Mouse (Mus musculus) CH12.LX (cell line): ENCODE results near the gene Clcn7. TPM values are rescaled to one million over a fixed set of nuclear protein-coding genes. Genes with fewer than 3 reads are reported as not detected.
A peak's percentile ranks its signal among the peaks of the same experiment; 100 is the strongest.

ENCODE experiments used
- DNase-seq: peaks from one replicate; pipeline ENCODE4 v3.0.0-alpha.2; 2013; ENCODE audit errors: extremely low read depth
- H3K27ac ChIP-seq: 2 replicates; pipeline ENCODE4 v1.5.1; 2012; ENCODE audit warnings: low read depth, mild to moderate bottlenecking, control low read depth, moderate library complexity; ENCODE audit not compliant: insufficient read depth
- H3K27me3 ChIP-seq: replicated peaks from 2 replicates; pipeline ENCODE3; 2012; ENCODE audit warnings: inconsistent platforms
- H3K36me3 ChIP-seq, 2 experiments: replicated peaks in 1 of 2; 2 replicates each; pipeline versions ENCODE3 to v1.6.1; 2012; ENCODE audit warnings: inconsistent platforms in 1 of 2, low read length in 1 of 2, mild to moderate bottlenecking in 1 of 2, mixed read lengths in 1 of 2, moderate library complexity in 1 of 2; ENCODE audit not compliant: control insufficient read depth in 1 of 2, insufficient read depth in 1 of 2
- H3K4me1 ChIP-seq, 2 experiments: 2 replicates each; pipeline ENCODE4 v1.6.1; 2012; ENCODE audit warnings: inconsistent platforms in 1 of 2, moderate library complexity in 1 of 2; ENCODE audit not compliant: insufficient read depth in 2 of 2, control insufficient read depth in 1 of 2
- H3K4me2 ChIP-seq: 2 replicates; pipeline ENCODE4 v1.6.1; 2012; ENCODE audit warnings: low read depth, mild to moderate bottlenecking, control low read depth; ENCODE audit not compliant: poor library complexity, insufficient read depth, severe bottlenecking
- H3K4me3 ChIP-seq, 3 experiments: fragments of 150-350 bp in 1 of 3; sonication (generic) in 1 of 3; replicated peaks in 1 of 3; 2 replicates each; pipeline versions ENCODE3 to v1.5.1; 2011 to 2012; ENCODE audit warnings: low read depth in 2 of 3, low read length in 2 of 3, mild to moderate bottlenecking in 2 of 3, moderate library complexity in 2 of 3, control low read depth in 1 of 3, improper control_type of control experiment in 1 of 3, inconsistent platforms in 1 of 3, mixed read lengths in 1 of 3; ENCODE audit not compliant: poor library complexity in 1 of 3
- H3K79me2 ChIP-seq: replicated peaks from 2 replicates; pipeline ENCODE4 v1.6.1; 2012; ENCODE audit warnings: mild to moderate bottlenecking, moderate library complexity; ENCODE audit not compliant: control insufficient read depth, poor library complexity, insufficient read depth, severe bottlenecking; ENCODE audit errors: extremely low read depth
- H3K9ac ChIP-seq: 2 replicates; pipeline ENCODE4 v1.6.1; 2012; ENCODE audit warnings: low read depth, mild to moderate bottlenecking, control low read depth, moderate library complexity; ENCODE audit not compliant: insufficient read depth
- H3K9me3 ChIP-seq: replicated peaks from 2 replicates; pipeline ENCODE3; 2012; ENCODE audit warnings: low read length, inconsistent platforms, mixed read lengths
- CHD1 ChIP-seq: IDR thresholded peaks from 2 replicates; pipeline ENCODE4 v1.6.1; 2012; ENCODE audit warnings: low read depth, low read length, improper control_type of control experiment, inconsistent platforms
- EP300 ChIP-seq: IDR thresholded peaks from 2 replicates; pipeline ENCODE4 v1.6.1; 2011; ENCODE audit warnings: low read length, improper control_type of control experiment
- GABPA ChIP-seq: IDR thresholded peaks from 2 replicates; pipeline ENCODE4 v1.6.1; 2012; ENCODE audit warnings: low read depth, low read length, improper control_type of control experiment, inconsistent platforms; ENCODE audit not compliant: insufficient replicate concordance
- HCFC1 ChIP-seq: IDR thresholded peaks from 2 replicates; pipeline ENCODE4 v1.6.1; 2012; ENCODE audit warnings: low read depth, mild to moderate bottlenecking, inconsistent platforms, low read length, improper control_type of control experiment
- IRF4 ChIP-seq: IDR thresholded peaks from 2 replicates; pipeline ENCODE4 v1.6.1; 2014; ENCODE audit warnings: low read depth, mild to moderate bottlenecking, inconsistent platforms, low read length, improper control_type of control experiment
- JUN ChIP-seq: IDR thresholded peaks from 2 replicates; pipeline ENCODE4 v1.6.1; 2011; ENCODE audit warnings: low read depth, mild to moderate bottlenecking, low read length, improper control_type of control experiment, moderate library complexity; ENCODE audit not compliant: insufficient read depth
- JUND ChIP-seq: conservative IDR thresholded peaks from 2 replicates; pipeline ENCODE4 v1.6.1; 2011; ENCODE audit warnings: low read depth, low read length, improper control_type of control experiment
- KAT2A ChIP-seq: IDR thresholded peaks from 2 replicates; pipeline ENCODE4 v1.6.1; 2012; ENCODE audit warnings: low read length, improper control_type of control experiment, inconsistent platforms; ENCODE audit not compliant: insufficient replicate concordance
- MEF2A ChIP-seq: IDR thresholded peaks from 2 replicates; pipeline ENCODE4 v1.6.1; 2014; ENCODE audit warnings: low read depth, mild to moderate bottlenecking, inconsistent platforms, low read length, improper control_type of control experiment, borderline replicate concordance
- MXI1 ChIP-seq: IDR thresholded peaks from 2 replicates; pipeline ENCODE4 v1.6.1; 2011; ENCODE audit warnings: mild to moderate bottlenecking, low read depth, low read length, improper control_type of control experiment
- MYC ChIP-seq: IDR thresholded peaks from 2 replicates; pipeline ENCODE4 v1.6.1; 2011; ENCODE audit warnings: low read depth, mild to moderate bottlenecking, improper control_type of control experiment, low read length
- NRF1 ChIP-seq: IDR thresholded peaks from 2 replicates; pipeline ENCODE4 v1.6.1; 2014; ENCODE audit warnings: low read depth, mild to moderate bottlenecking, inconsistent platforms, low read length, improper control_type of control experiment, moderate library complexity
- POLR2AphosphoS2 ChIP-seq: IDR thresholded peaks from 2 replicates; pipeline ENCODE4 v1.6.1; 2011; ENCODE audit warnings: low read depth, low read length, improper control_type of control experiment
- SIN3A ChIP-seq: IDR thresholded peaks from 2 replicates; pipeline ENCODE4 v1.6.1; 2012; ENCODE audit warnings: low read length, improper control_type of control experiment, inconsistent platforms
- USF1 ChIP-seq: IDR thresholded peaks from 2 replicates; pipeline ENCODE4 v1.6.1; 2014; ENCODE audit warnings: low read depth, mild to moderate bottlenecking, inconsistent platforms, low read length, improper control_type of control experiment
- ZKSCAN1 ChIP-seq: IDR thresholded peaks from 2 replicates; pipeline ENCODE4 v1.6.1; 2012; ENCODE audit warnings: low read depth, inconsistent platforms, low read length, improper control_type of control experiment, borderline replicate concordance
- ZNF384 ChIP-seq: IDR thresholded peaks from 2 replicates; pipeline ENCODE4 v1.6.1; 2012; ENCODE audit warnings: low read depth, low read length, improper control_type of control experiment, inconsistent platforms
- dilution Hi-C: fragments of 300-500 bp; cut with MboI; formaldehyde crosslinking; loops from 2 replicates; pipeline ENCODE4 v1.14.3; 2020; ENCODE audit warnings: low sequenced_read_pairs; ENCODE audit not compliant: extremely low pct_unique_long_range_greater_than_20kb, extremely low pct_ligation_motif_present
- in situ Hi-C: fragments of 300-500 bp; cut with MboI; formaldehyde crosslinking; loops from 3 replicates; pipeline ENCODE4 v1.14.3; 2019; ENCODE audit warnings: low sequenced_read_pairs, low pct_ligation_motif_present, low pct_unique_long_range_greater_than_20kb, mixed read lengths
- polyA plus RNA-seq: library from polyadenylated mRNA; unstranded; fragments of >175 nt; gene quantifications from 2 replicates; pipeline ENCODE4 v1.2.1, GENCODE M21; 2012; ENCODE audit warnings: low read depth; ENCODE audit not compliant: insufficient read length
- total RNA-seq, 2 experiments: library from RNA; depleted of rRNA; stranded (reverse); fragments of 300-350 nt in 1 of 2; fragments of >200 nt in 1 of 2; gene quantifications; 2 replicates each; pipeline ENCODE4 v1.2.3; 2012 to 2014

Clcn7 gene
- total and polyA plus RNA-seq, 3 experiments: 8.3 to 14.3 (median 11.6) TPM

DNA sequence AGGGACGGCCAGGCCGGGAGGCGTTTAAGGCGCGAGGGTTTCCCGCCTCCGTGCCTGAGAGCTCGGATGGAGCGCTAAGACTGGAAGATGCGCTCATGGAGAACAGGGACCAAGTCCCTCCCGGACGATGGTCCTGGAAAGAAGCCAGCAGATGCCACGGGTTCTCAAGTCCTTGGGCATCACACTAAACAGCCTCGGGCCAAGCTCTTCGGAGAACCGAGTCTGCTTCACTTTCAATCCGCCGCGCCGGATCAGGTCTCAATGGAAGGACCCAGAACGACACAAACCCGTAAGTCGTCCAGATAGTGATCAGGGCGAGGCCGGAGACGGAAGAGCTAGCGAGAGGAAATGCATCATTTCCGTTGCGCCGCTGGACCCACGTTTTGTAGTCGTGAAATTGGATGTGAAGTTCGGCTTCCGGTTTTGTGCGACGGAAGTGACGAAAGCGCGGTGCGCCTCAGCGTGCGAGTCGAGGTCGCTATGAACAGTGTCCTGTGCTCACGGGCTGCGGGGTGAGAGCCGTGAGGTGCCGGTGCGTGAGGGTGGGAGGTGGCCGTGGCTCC is 51.0 kb downstream of the Clcn7 start, which contains the start of gene BC003965 (continued):
- peak; percentile 99 for TF ChIP-seq MYC
- TF ChIP-seq ZNF384: no peak
- TF ChIP-seq NRF1: peak; percentile 41; the same call in 1 of the 2 replicates
- no peak; the same call in 1 of the 2 replicates for TF ChIP-seq ZKSCAN1
- TF ChIP-seq CHD1: no peak
- no peak for TF ChIP-seq EP300
- TF ChIP-seq POLR2AphosphoS2: peak; percentile 89; the same call in 1 of the 2 replicates
- peak; percentile 75; the same call in 1 of the 2 replicates for TF ChIP-seq GABPA
- peak; percentile 56; the same call in 1 of the 2 replicates for TF ChIP-seq IRF4
- 0 out of 2 replicates have a peak, but pooled peaks have one; percentile 8 for TF ChIP-seq JUND
- no peak for TF ChIP-seq JUN
- TF ChIP-seq KAT2A: peak; percentile 97
- TF ChIP-seq MEF2A: peak; percentile 83; the same call in 1 of the 2 replicates
- TF ChIP-seq USF1: no peak
- TF ChIP-seq MXI1: peak; percentile 98
- TF ChIP-seq HCFC1: peak; percentile 99
- TF ChIP-seq SIN3A: peak; percentile 99

DNA sequence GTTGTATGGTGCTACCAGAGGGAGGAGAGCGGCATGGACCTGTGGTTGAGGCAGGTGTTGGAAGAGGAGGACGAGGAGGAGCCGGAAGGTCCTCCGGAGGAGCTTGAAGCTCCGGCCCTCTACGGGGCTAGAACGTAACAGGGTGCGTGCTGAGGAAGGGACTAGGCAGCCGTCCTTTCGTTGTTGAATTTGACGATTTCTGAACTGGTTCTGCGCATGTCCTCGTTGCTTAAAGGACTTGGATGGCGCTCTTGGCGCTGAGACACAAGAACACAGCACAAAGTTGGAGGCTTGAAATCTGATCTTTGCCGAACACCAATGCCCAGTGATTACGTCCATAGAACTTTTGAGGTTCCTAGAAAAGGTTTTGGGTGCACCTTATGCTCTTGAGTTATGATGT is 51.8 kb downstream of the Clcn7 start:
- Histone ChIP-seq H3K9me3 (no peaks in the 10 kb centered on the region), H3K4me1 (peaks cover 4 to 42% of the 10 kb centered on the region in 2 experiments; a peak in 3 of 4 replicates), H3K4me3 (peak overlapping the region; percentile 88 to 94 (median 89))
- dilution Hi-C loops (no loop called here), in situ Hi-C loops (loop anchor here (10.0 kb wide), 1 partner anchor 90 kb away; the partner anchor contains the start of gene Ube2i)
- TF ChIP-seq HCFC1 (no peak), NRF1 (peak; percentile 45; the same call in 1 of the 2 replicates)
- TF ChIP-seq, all 38 proteins: peak for 1
- peak overlapping the region; percentile 95 for H3K4me2 ChIP-seq
- DNase-seq: no peak
- peak overlapping the region; percentile 71 for H3K9ac ChIP-seq
- H3K36me3 ChIP-seq: peaks cover 0 to 18% of the 10 kb centered on the region in 2 experiments
- peaks cover 17% of the 10 kb centered on the region for H3K27me3 ChIP-seq
- H3K27ac ChIP-seq: no peak overlapping the region; the same call in 1 of the 2 replicates
- H3K79me2 ChIP-seq: peaks cover 24% of the 10 kb centered on the region
